Mouse (Mus musculus): Measurements from ENCODE around the gene Zfp991. TPM values are rescaled to one million over a fixed set of nuclear protein-coding genes. Genes with fewer than 3 reads are reported as not detected.

Gene Zfp991
- 2.4 and 3.4 TPM in 2 replicates for polyA plus RNA-seq (2012; rRNA removed)

DNA sequence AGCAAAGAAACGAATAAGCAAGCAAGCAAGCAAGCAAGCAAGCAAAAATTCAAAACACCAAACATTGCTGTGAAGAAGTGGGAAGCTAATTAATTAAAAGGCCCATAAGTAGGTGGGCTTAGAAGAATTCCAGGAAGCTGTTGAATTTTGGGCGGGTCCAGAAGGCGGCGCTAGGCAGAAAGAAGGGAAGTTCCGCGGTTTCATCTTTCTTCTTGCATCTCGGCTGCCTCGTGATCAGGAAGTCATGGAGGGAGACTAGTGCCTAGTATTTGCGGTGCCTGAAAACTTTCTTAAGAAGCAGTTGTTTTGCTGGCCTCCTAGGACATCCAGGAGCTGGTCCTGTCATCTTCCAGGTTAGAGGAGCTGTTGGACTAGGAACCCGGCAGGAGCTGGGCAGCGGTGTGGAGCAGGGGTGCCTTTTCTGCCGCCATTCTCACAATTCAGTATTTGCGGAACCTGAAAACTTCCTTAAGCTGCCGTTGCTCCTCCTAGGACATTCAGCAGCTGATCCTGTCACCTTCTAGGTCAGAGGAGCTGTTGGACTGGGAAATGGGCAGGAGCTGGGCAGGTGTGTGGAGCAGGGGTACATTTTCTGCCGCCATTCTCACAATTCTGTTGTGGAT, at the start of gene Zfp991:
Gene Zfp991, plus strand, starts transcription at position 202 of the 623 bp plus-strand sequence.

Other genes starting within 250 kb of the Zfp991 start
- not detected in 2 replicates for gene Gm21411, start 222.4 kb upstream of the Zfp991 start, polyA plus RNA-seq (2012; rRNA removed)
- 0.14 and 0.17 TPM in 2 replicates for gene Zfp989, start 160.1 kb upstream of the Zfp991 start, polyA plus RNA-seq (2012; rRNA removed)
- gene Rex2, start 110.2 kb upstream of the Zfp991 start, polyA plus RNA-seq (2012; rRNA removed) = 0.05 TPM in 1 of 2 replicates, not detected in the other
- 0.09 and 0.16 TPM in 2 replicates for gene Zfp988, start 173.6 kb downstream of the Zfp991 start, polyA plus RNA-seq (2012; rRNA removed)
- gene Zfp978, start 229.3 kb downstream of the Zfp991 start, polyA plus RNA-seq (2012; rRNA removed) = not detected in 2 replicates

Measured in central nervous system, embryonic 18 days (tissue).